Mouse (Mus musculus): Measurements from ENCODE around the gene Dusp14. TPM values are rescaled to one million over a fixed set of nuclear protein-coding genes. Genes with fewer than 3 reads are reported as not detected.

Dusp14 gene
- polyA plus RNA-seq, 1 experiment from 2014 or later: 45.6 TPM

GRCm38 (mm10) chr11:84062805-84063204 is 6.3 kb downstream of the Dusp14 start:
- Histone ChIP-seq H3K9me3 (replicated peaks; ENCODE audit: low read length) (no peaks in the 10 kb centered on the region), H3K4me3 (replicated peaks; ENCODE audit: low read depth, low read length) (no peak overlapping the region), H3K36me3 (ENCODE audit: insufficient read depth, low read length) (no peaks in the 10 kb centered on the region), H3K9ac (ENCODE audit: low read depth, low read length) (no peak overlapping the region), H3K27me3 (ENCODE audit: insufficient read depth, low read length) (no peaks in the 10 kb centered on the region), H3K4me1 (replicated peaks; ENCODE audit: insufficient read depth, low read length) (peaks cover 5% of the 10 kb centered on the region; the same call in 1 of the 2 replicates), H3K4me2 (ENCODE audit: low read length) (no peak overlapping the region), H3K27ac (no peak overlapping the region)
- WGBS: 35% methylated on average over 2 of the region's 2 CpGs
- DNase-seq (ENCODE audit: low spot score) (peak; percentile 61), ATAC-seq (replicated peaks; ENCODE audit: low FRiP score, low read depth) (0 out of 2 replicates have a peak, but pooled peaks have one; percentile 40)
- TF ChIP-seq CTCF (IDR thresholded peaks at IDR 0.05; ENCODE audit: low read depth): no peak

DNA sequence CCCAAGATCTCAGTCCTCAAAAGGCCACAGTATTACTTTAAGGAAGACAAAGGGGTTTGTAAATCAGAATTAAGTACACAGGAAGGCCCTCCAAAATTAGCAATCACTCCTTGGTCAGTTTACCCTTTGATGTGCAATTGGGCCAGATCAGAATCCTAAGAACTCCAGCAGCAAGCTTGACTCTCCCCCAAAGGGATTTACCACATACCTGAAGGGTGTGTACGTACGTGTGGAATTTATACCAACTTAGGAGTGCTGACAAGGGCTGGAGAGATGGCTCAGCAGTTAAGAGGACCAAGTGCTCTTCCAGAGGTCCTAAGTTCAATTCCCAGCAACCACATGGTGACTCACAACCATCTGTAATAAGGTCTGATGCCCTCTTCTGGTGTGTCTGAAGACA is 7.2 kb downstream of the Dusp14 start:
- no peak for DNase-seq (ENCODE audit: low spot score)
- no peak overlapping the region for H3K27ac ChIP-seq
- no peak overlapping the region for H3K4me2 ChIP-seq (ENCODE audit: low read length)
- no peaks in the 10 kb centered on the region for H3K27me3 ChIP-seq (ENCODE audit: insufficient read depth, low read length)
- no peak overlapping the region for H3K4me3 ChIP-seq (replicated peaks; ENCODE audit: low read depth, low read length)
- peaks cover 1% of the 10 kb centered on the region; the same call in 1 of the 2 replicates for H3K4me1 ChIP-seq (replicated peaks; ENCODE audit: insufficient read depth, low read length)
- H3K9me3 ChIP-seq (replicated peaks; ENCODE audit: low read length): no peaks in the 10 kb centered on the region
- no peak for TF ChIP-seq CTCF (IDR thresholded peaks at IDR 0.05; ENCODE audit: low read depth)
- no peak overlapping the region for H3K9ac ChIP-seq (ENCODE audit: low read depth, low read length)
- WGBS: 82% methylated on average over 2 of the region's 2 CpGs
- no peak for ATAC-seq (replicated peaks; ENCODE audit: low FRiP score, low read depth)
- H3K36me3 ChIP-seq (ENCODE audit: insufficient read depth, low read length): no peaks in the 10 kb centered on the region

DNA sequence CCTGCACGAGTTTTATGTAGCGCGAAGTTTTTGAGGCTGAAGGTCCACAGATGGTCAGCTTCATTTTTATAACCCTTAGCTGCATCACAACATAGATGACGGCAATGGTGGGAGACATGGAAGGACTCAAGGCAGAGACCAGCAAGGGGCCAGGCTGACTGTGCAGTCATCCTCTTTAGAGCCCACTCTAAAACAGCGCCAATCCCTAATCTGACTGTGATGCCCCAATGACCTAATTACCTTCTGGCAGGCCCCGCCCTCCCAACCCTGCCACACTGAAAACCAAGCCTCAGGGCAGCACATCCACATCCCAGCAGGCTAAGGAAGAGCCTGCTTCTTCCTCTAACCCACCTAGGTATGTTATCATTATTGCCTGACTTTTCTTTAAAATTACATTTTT is 8.4 kb downstream of the Dusp14 start:
- WGBS: 34% methylated on average over 6 of the region's 6 CpGs
- H3K9me3 ChIP-seq (replicated peaks; ENCODE audit: low read length): no peaks in the 10 kb centered on the region
- H3K36me3 ChIP-seq (ENCODE audit: insufficient read depth, low read length): no peaks in the 10 kb centered on the region
- H3K27me3 ChIP-seq (ENCODE audit: insufficient read depth, low read length): no peaks in the 10 kb centered on the region
- ATAC-seq (replicated peaks; ENCODE audit: low FRiP score, low read depth) (no peak), DNase-seq (ENCODE audit: low spot score) (peak; percentile 41)
- no peak for TF ChIP-seq CTCF (IDR thresholded peaks at IDR 0.05; ENCODE audit: low read depth)
- H3K4me1 ChIP-seq (replicated peaks; ENCODE audit: insufficient read depth, low read length): no peaks in the 10 kb centered on the region; the same call in 1 of the 2 replicates
- no peak overlapping the region for H3K27ac ChIP-seq
- H3K4me2 ChIP-seq (ENCODE audit: low read length): no peak overlapping the region
- no peak overlapping the region for H3K9ac ChIP-seq (ENCODE audit: low read depth, low read length)
- H3K4me3 ChIP-seq (replicated peaks; ENCODE audit: low read depth, low read length): no peak overlapping the region

DNA sequence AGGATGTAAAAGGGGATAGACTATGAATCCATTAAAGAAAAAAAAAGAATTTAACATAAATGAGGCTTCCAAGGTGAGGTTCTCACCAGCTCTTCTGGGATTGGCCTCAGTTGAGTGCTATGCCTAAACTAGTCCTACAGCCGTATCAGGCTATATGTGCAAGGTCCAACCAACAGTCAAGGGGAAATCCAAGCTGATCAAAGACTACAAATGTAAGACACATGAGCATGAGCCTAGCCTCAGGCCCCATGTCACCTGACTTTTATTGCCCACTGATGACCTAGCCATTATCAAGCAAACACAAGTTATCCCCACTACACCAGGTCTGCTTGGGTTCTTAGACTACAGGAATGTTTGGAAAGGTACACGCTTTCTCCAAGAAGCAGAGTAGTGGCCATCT is 9.3 kb downstream of the Dusp14 start:
- DNase-seq (ENCODE audit: low spot score) (no peak), ATAC-seq (replicated peaks; ENCODE audit: low FRiP score, low read depth) (no peak)
- no peak overlapping the region for H3K9ac ChIP-seq (ENCODE audit: low read depth, low read length)
- H3K36me3 ChIP-seq (ENCODE audit: insufficient read depth, low read length): no peaks in the 10 kb centered on the region
- WGBS: 94% methylated on average over 2 of the region's 2 CpGs
- no peak overlapping the region for H3K27ac ChIP-seq
- no peaks in the 10 kb centered on the region for H3K9me3 ChIP-seq (replicated peaks; ENCODE audit: low read length)
- TF ChIP-seq CTCF (IDR thresholded peaks at IDR 0.05; ENCODE audit: low read depth): no peak
- H3K4me3 ChIP-seq (replicated peaks; ENCODE audit: low read depth, low read length): no peak overlapping the region
- no peak overlapping the region for H3K4me2 ChIP-seq (ENCODE audit: low read length)
- no peaks in the 10 kb centered on the region for H3K27me3 ChIP-seq (ENCODE audit: insufficient read depth, low read length)
- no peaks in the 10 kb centered on the region; the same call in 1 of the 2 replicates for H3K4me1 ChIP-seq (replicated peaks; ENCODE audit: insufficient read depth, low read length)

DNA sequence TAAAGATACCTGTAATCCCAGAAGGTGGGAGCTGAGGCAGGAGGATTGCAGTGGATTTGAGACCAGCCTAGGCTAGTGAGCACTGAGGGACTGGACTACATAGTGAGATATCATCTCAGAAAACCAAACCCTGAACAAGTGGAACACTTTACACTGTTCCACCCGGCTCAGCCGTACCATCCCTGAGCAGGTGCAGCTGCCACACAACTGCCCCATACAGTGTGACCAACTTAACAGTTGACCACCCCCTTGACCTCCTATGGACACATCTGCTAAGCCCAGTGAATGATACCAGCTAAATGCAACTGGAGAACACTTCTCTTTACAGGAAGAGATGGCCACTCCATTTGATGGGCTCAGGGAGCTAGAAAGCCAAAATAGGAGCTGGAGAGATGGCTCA is 11.6 kb downstream of the Dusp14 start:
- Histone ChIP-seq H3K9me3 (replicated peaks; ENCODE audit: low read length) (no peaks in the 10 kb centered on the region), H3K4me3 (replicated peaks; ENCODE audit: low read depth, low read length) (no peak overlapping the region), H3K4me2 (ENCODE audit: low read length) (no peak overlapping the region), H3K36me3 (ENCODE audit: insufficient read depth, low read length) (no peaks in the 10 kb centered on the region), H3K27me3 (ENCODE audit: insufficient read depth, low read length) (no peaks in the 10 kb centered on the region), H3K4me1 (replicated peaks; ENCODE audit: insufficient read depth, low read length) (no peaks in the 10 kb centered on the region), H3K27ac (no peak overlapping the region), H3K9ac (ENCODE audit: low read depth, low read length) (no peak overlapping the region)
- ATAC-seq (replicated peaks; ENCODE audit: low FRiP score, low read depth): no peak
- TF ChIP-seq CTCF (IDR thresholded peaks at IDR 0.05; ENCODE audit: low read depth): no peak
- DNase-seq (ENCODE audit: low spot score): no peak
- WGBS: 63% methylated on average over 2 of the region's 2 CpGs

DNA sequence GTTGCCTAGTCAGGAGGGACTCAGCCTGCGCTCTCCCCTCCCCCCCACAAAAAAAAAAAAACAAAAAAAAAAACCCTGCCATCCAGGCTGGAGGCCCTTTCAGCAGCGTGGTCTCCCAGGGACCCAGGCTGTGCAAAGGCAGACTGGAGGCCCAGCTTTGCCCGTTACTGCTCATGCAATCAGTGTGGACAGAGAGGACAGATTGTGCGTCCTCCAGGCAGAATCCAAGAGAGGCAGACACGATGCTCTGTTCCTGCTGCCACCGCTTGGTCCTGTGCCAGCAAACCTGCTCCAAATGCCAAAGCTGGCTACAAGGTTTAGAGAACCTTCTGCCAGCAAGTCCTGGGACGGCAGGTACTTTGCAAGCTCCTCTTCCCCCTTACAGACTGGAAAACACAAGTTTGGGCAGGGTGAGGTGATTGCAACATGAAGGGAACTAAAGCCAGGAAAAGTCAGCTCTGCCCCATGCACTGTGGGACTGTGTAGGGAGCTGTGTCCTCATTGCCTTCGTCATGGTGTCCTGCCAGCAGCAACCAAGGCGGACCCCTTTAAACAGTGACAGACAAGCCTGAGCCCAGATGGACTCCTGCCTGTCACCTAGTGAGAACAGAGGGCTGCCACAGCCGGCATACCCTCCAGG is 15.4 kb downstream of the Dusp14 start:
- H3K9me3 ChIP-seq (replicated peaks; ENCODE audit: low read length): no peaks in the 10 kb centered on the region

GRCm38 (mm10) chr11:84053055-84053454 is 16.0 kb downstream of the Dusp14 start:
- no peak for ATAC-seq (replicated peaks; ENCODE audit: low FRiP score, low read depth)

More for the DNA sequence above, 15.4 kb downstream of the Dusp14 start:
- Histone ChIP-seq H3K9ac (ENCODE audit: low read depth, low read length) (no peak overlapping the region), H3K27ac (no peak overlapping the region), H3K4me2 (ENCODE audit: low read length) (no peak overlapping the region), H3K4me3 (replicated peaks; ENCODE audit: low read depth, low read length) (no peak overlapping the region), H3K27me3 (ENCODE audit: insufficient read depth, low read length) (no peaks in the 10 kb centered on the region), H3K36me3 (ENCODE audit: insufficient read depth, low read length) (no peaks in the 10 kb centered on the region), H3K4me1 (replicated peaks; ENCODE audit: insufficient read depth, low read length) (no peaks in the 10 kb centered on the region)
- TF ChIP-seq CTCF (IDR thresholded peaks at IDR 0.05; ENCODE audit: low read depth): no peak
- no peak for ATAC-seq (replicated peaks; ENCODE audit: low FRiP score, low read depth)
- WGBS: 78% methylated on average over 10 of the region's 10 CpGs
- DNase-seq (ENCODE audit: low spot score): no peak

More at GRCm38 (mm10) chr11:84053055-84053454, 16.0 kb downstream of the Dusp14 start:
- WGBS: 91% methylated on average over 7 of the region's 7 CpGs
- H3K4me1 ChIP-seq (replicated peaks; ENCODE audit: insufficient read depth, low read length): no peaks in the 10 kb centered on the region
- no peak for TF ChIP-seq CTCF (IDR thresholded peaks at IDR 0.05; ENCODE audit: low read depth)
- no peak overlapping the region for H3K9ac ChIP-seq (ENCODE audit: low read depth, low read length)
- no peak for DNase-seq (ENCODE audit: low spot score)
- H3K27ac ChIP-seq: no peak overlapping the region
- H3K4me3 ChIP-seq (replicated peaks; ENCODE audit: low read depth, low read length): no peak overlapping the region
- no peaks in the 10 kb centered on the region for H3K36me3 ChIP-seq (ENCODE audit: insufficient read depth, low read length)
- H3K9me3 ChIP-seq (replicated peaks; ENCODE audit: low read length): no peaks in the 10 kb centered on the region
- no peaks in the 10 kb centered on the region for H3K27me3 ChIP-seq (ENCODE audit: insufficient read depth, low read length)
- H3K4me2 ChIP-seq (ENCODE audit: low read length): no peak overlapping the region

All from kidney, postnatal 0 days (tissue).